Mouse (Mus musculus): Measurements from ENCODE around the gene Gar1. TPM values are rescaled to one million over a fixed set of nuclear protein-coding genes. Genes with fewer than 3 reads are reported as not detected.
A peak's percentile ranks its signal among the peaks of the same experiment; 100 is the strongest.

Gar1 gene
- 87.1 and 91.2 TPM in 2 replicates for total RNA-seq (2014; fragmentation: Nextera tagmentation)
- total RNA-seq (2017), result 34.3 and 42.5 TPM in 2 replicates
- polyA plus RNA-seq (2012), result 141 and 148 TPM in 2 replicates

- peaks cover 31% of the 10 kb centered on the region for H3K4me1 ChIP-seq (ENCODE audit: insufficient read depth, low read depth, low read length)
- H3K4me3 ChIP-seq (ENCODE audit: low read depth, low read length), result peak within 1 kb of the TSS; percentile 99
- peaks cover 34% of the 10 kb centered on the region for H3K36me3 ChIP-seq (replicated peaks)
- TF ChIP-seq POLR2AphosphoS5 (IDR thresholded peaks at IDR 0.05; ENCODE audit: insufficient replicate concordance, low read depth, low read length), result no peak
- H3K27me3 ChIP-seq (ENCODE audit: insufficient read depth, low read length), result peaks cover 13% of the 10 kb centered on the region; the same call in 1 of the 2 replicates
- ATAC-seq (ENCODE audit: extremely low read depth, insufficient number of reproducible peaks, low FRiP score, poor library complexity, severe bottlenecking) (peak; percentile 90), DNase-seq (ENCODE audit: low spot score) (peak; percentile 76)
- H3K9me3 ChIP-seq (replicated peaks), result no peaks in the 10 kb centered on the region
Measured at GRCm38 (mm10) chr3:129831035-129831568, at the start of gene Gar1. Gar1 (minus strand) TSS chr3:129831396.

- Histone ChIP-seq H3K4me1 (ENCODE audit: insufficient read depth, low read depth, low read length) (peaks cover 53% of the 10 kb centered on the region), H3K9me3 (replicated peaks) (no peaks in the 10 kb centered on the region), H3K36me3 (replicated peaks) (peaks cover 30% of the 10 kb centered on the region), H3K4me3 (ENCODE audit: low read depth, low read length) (peak overlapping the region; percentile 88), H3K27me3 (ENCODE audit: insufficient read depth, low read length) (no peaks in the 10 kb centered on the region)
- no peak for ATAC-seq (ENCODE audit: extremely low read depth, insufficient number of reproducible peaks, low FRiP score, poor library complexity, severe bottlenecking)
- no peak for DNase-seq (ENCODE audit: low spot score)
- TF ChIP-seq POLR2AphosphoS5 (IDR thresholded peaks at IDR 0.05; ENCODE audit: insufficient replicate concordance, low read depth, low read length), result no peak
- TF ChIP-seq TAL1 (conservative IDR thresholded peaks at IDR 0.05; ENCODE audit: low read depth, low read length), result no peak
- no peak for TF ChIP-seq GATA2 (IDR thresholded peaks at IDR 0.05; ENCODE audit: borderline replicate concordance, low read depth, low read length)
- TF ChIP-seq GATA1 (IDR thresholded peaks at IDR 0.05; ENCODE audit: borderline replicate concordance, low read length), result no peak
- TF ChIP-seq CTCF (IDR thresholded peaks at IDR 0.05; ENCODE audit: low read depth, low read length), result no peak
Measured at GRCm38 (mm10) chr3:129879913-129880312, 48.7 kb upstream of the Gar1 start.

GRCm38 (mm10) chr3:129879131-129879757 lies 48.0 kb upstream of the Gar1 start:
- DNase-seq (ENCODE audit: low spot score), result peak; percentile 59
- peak; percentile 30; the same call in 1 of the 2 replicates for ATAC-seq (ENCODE audit: extremely low read depth, insufficient number of reproducible peaks, low FRiP score, poor library complexity, severe bottlenecking)
- H3K4me1 ChIP-seq (ENCODE audit: insufficient read depth, low read depth, low read length), result peaks cover 47% of the 10 kb centered on the region

GRCm38 (mm10) chr3:129878405-129879021 lies 47.3 kb upstream of the Gar1 start, which contains the start of gene Pla2g12a:
Pla2g12a (plus strand) TSS chr3:129878606.
- ATAC-seq (ENCODE audit: extremely low read depth, insufficient number of reproducible peaks, low FRiP score, poor library complexity, severe bottlenecking) (peak; percentile 51), DNase-seq (ENCODE audit: low spot score) (peak; percentile 91)
- Histone ChIP-seq H3K36me3 (replicated peaks) (peaks cover 20% of the 10 kb centered on the region), H3K27me3 (ENCODE audit: insufficient read depth, low read length) (no peaks in the 10 kb centered on the region), H3K9me3 (replicated peaks) (no peaks in the 10 kb centered on the region), H3K4me3 (ENCODE audit: low read depth, low read length) (peak within 1 kb of the TSS; percentile 88), H3K4me1 (ENCODE audit: insufficient read depth, low read depth, low read length) (peaks cover 43% of the 10 kb centered on the region)
- no peak for TF ChIP-seq GATA1 (IDR thresholded peaks at IDR 0.05; ENCODE audit: borderline replicate concordance, low read length)
- no peak for TF ChIP-seq POLR2AphosphoS5 (IDR thresholded peaks at IDR 0.05; ENCODE audit: insufficient replicate concordance, low read depth, low read length)
- TF ChIP-seq TAL1 (conservative IDR thresholded peaks at IDR 0.05; ENCODE audit: low read depth, low read length), result no peak
- no peak for TF ChIP-seq CTCF (IDR thresholded peaks at IDR 0.05; ENCODE audit: low read depth, low read length)
- TF ChIP-seq GATA2 (IDR thresholded peaks at IDR 0.05; ENCODE audit: borderline replicate concordance, low read depth, low read length), result no peak

More at GRCm38 (mm10) chr3:129879131-129879757, 48.0 kb upstream of the Gar1 start:
- Histone ChIP-seq H3K9me3 (replicated peaks) (no peaks in the 10 kb centered on the region), H3K27me3 (ENCODE audit: insufficient read depth, low read length) (no peaks in the 10 kb centered on the region), H3K36me3 (replicated peaks) (peaks cover 24% of the 10 kb centered on the region), H3K4me3 (ENCODE audit: low read depth, low read length) (peak overlapping the region; percentile 88)
- TF ChIP-seq POLR2AphosphoS5 (IDR thresholded peaks at IDR 0.05; ENCODE audit: insufficient replicate concordance, low read depth, low read length) (no peak), TAL1 (conservative IDR thresholded peaks at IDR 0.05; ENCODE audit: low read depth, low read length) (no peak), GATA2 (IDR thresholded peaks at IDR 0.05; ENCODE audit: borderline replicate concordance, low read depth, low read length) (no peak), GATA1 (IDR thresholded peaks at IDR 0.05; ENCODE audit: borderline replicate concordance, low read length) (no peak), CTCF (IDR thresholded peaks at IDR 0.05; ENCODE audit: low read depth, low read length) (no peak)

GRCm38 (mm10) chr3:129877327-129877726 lies 46.1 kb upstream of the Gar1 start:
- ATAC-seq (ENCODE audit: extremely low read depth, insufficient number of reproducible peaks, low FRiP score, poor library complexity, severe bottlenecking) (no peak), DNase-seq (ENCODE audit: low spot score) (no peak)
- Histone ChIP-seq H3K4me1 (ENCODE audit: insufficient read depth, low read depth, low read length) (peaks cover 31% of the 10 kb centered on the region), H3K9me3 (replicated peaks) (no peaks in the 10 kb centered on the region), H3K4me3 (ENCODE audit: low read depth, low read length) (peak overlapping the region; percentile 88; the same call in 1 of the 2 replicates), H3K36me3 (replicated peaks) (peaks cover 9% of the 10 kb centered on the region), H3K27me3 (ENCODE audit: insufficient read depth, low read length) (no peaks in the 10 kb centered on the region)
- no peak for TF ChIP-seq POLR2AphosphoS5 (IDR thresholded peaks at IDR 0.05; ENCODE audit: insufficient replicate concordance, low read depth, low read length)
- TF ChIP-seq CTCF (IDR thresholded peaks at IDR 0.05; ENCODE audit: low read depth, low read length), result no peak
- TF ChIP-seq GATA2 (IDR thresholded peaks at IDR 0.05; ENCODE audit: borderline replicate concordance, low read depth, low read length), result no peak
- no peak for TF ChIP-seq TAL1 (conservative IDR thresholded peaks at IDR 0.05; ENCODE audit: low read depth, low read length)
- no peak for TF ChIP-seq GATA1 (IDR thresholded peaks at IDR 0.05; ENCODE audit: borderline replicate concordance, low read length)

GRCm38 (mm10) chr3:129863698-129864097 lies 32.5 kb upstream of the Gar1 start:
- DNase-seq (ENCODE audit: low spot score), result no peak
- TF ChIP-seq TAL1 (conservative IDR thresholded peaks at IDR 0.05; ENCODE audit: low read depth, low read length), result no peak
- no peak for TF ChIP-seq CTCF (IDR thresholded peaks at IDR 0.05; ENCODE audit: low read depth, low read length)
- no peak for TF ChIP-seq GATA2 (IDR thresholded peaks at IDR 0.05; ENCODE audit: borderline replicate concordance, low read depth, low read length)
- TF ChIP-seq POLR2AphosphoS5 (IDR thresholded peaks at IDR 0.05; ENCODE audit: insufficient replicate concordance, low read depth, low read length), result no peak
- TF ChIP-seq GATA1 (IDR thresholded peaks at IDR 0.05; ENCODE audit: borderline replicate concordance, low read length), result no peak
- ATAC-seq (ENCODE audit: extremely low read depth, insufficient number of reproducible peaks, low FRiP score, poor library complexity, severe bottlenecking), result peak; percentile 40; the same call in 1 of the 2 replicates
- H3K4me3 ChIP-seq (ENCODE audit: low read depth, low read length), result no peak overlapping the region
- H3K27me3 ChIP-seq (ENCODE audit: insufficient read depth, low read length), result no peaks in the 10 kb centered on the region
- H3K36me3 ChIP-seq (replicated peaks), result no peaks in the 10 kb centered on the region
- no peaks in the 10 kb centered on the region for H3K4me1 ChIP-seq (ENCODE audit: insufficient read depth, low read depth, low read length)
- H3K9me3 ChIP-seq (replicated peaks), result no peaks in the 10 kb centered on the region; the same call in 1 of the 2 replicates

All from G1E (cell line).